Mouse (Mus musculus) CH12.LX (cell line): ENCODE data around the gene Cyfip2. TPM values are rescaled to one million over a fixed set of nuclear protein-coding genes. Genes with fewer than 3 reads are reported as not detected.
A peak's percentile ranks its signal among the peaks of the same experiment; 100 is the strongest.

Experiments
- DNase-seq: peaks from one replicate; pipeline ENCODE4 v3.0.0-alpha.2; 2013; ENCODE audit errors: extremely low read depth
- H3K27ac ChIP-seq: 2 replicates; pipeline ENCODE4 v1.5.1; 2012; ENCODE audit warnings: low read depth, mild to moderate bottlenecking, control low read depth, moderate library complexity; ENCODE audit not compliant: insufficient read depth
- H3K27me3 ChIP-seq: replicated peaks from 2 replicates; pipeline ENCODE3; 2012; ENCODE audit warnings: inconsistent platforms
- H3K36me3 ChIP-seq, 2 experiments: replicated peaks in 1 of 2; 2 replicates each; pipeline versions ENCODE3 to v1.6.1; 2012; ENCODE audit warnings: inconsistent platforms in 1 of 2, low read length in 1 of 2, mild to moderate bottlenecking in 1 of 2, mixed read lengths in 1 of 2, moderate library complexity in 1 of 2; ENCODE audit not compliant: control insufficient read depth in 1 of 2, insufficient read depth in 1 of 2
- H3K4me1 ChIP-seq, 2 experiments: 2 replicates each; pipeline ENCODE4 v1.6.1; 2012; ENCODE audit warnings: inconsistent platforms in 1 of 2, moderate library complexity in 1 of 2; ENCODE audit not compliant: insufficient read depth in 2 of 2, control insufficient read depth in 1 of 2
- H3K4me2 ChIP-seq: 2 replicates; pipeline ENCODE4 v1.6.1; 2012; ENCODE audit warnings: low read depth, mild to moderate bottlenecking, control low read depth; ENCODE audit not compliant: poor library complexity, insufficient read depth, severe bottlenecking
- H3K4me3 ChIP-seq, 3 experiments: fragments of 150-350 bp in 1 of 3; sonication (generic) in 1 of 3; replicated peaks in 1 of 3; 2 replicates each; pipeline versions ENCODE3 to v1.5.1; 2011 to 2012; ENCODE audit warnings: low read depth in 2 of 3, low read length in 2 of 3, mild to moderate bottlenecking in 2 of 3, moderate library complexity in 2 of 3, control low read depth in 1 of 3, improper control_type of control experiment in 1 of 3, inconsistent platforms in 1 of 3, mixed read lengths in 1 of 3; ENCODE audit not compliant: poor library complexity in 1 of 3
- H3K79me2 ChIP-seq: replicated peaks from 2 replicates; pipeline ENCODE4 v1.6.1; 2012; ENCODE audit warnings: mild to moderate bottlenecking, moderate library complexity; ENCODE audit not compliant: control insufficient read depth, poor library complexity, insufficient read depth, severe bottlenecking; ENCODE audit errors: extremely low read depth
- H3K9ac ChIP-seq: 2 replicates; pipeline ENCODE4 v1.6.1; 2012; ENCODE audit warnings: low read depth, mild to moderate bottlenecking, control low read depth, moderate library complexity; ENCODE audit not compliant: insufficient read depth
- H3K9me3 ChIP-seq: replicated peaks from 2 replicates; pipeline ENCODE3; 2012; ENCODE audit warnings: low read length, inconsistent platforms, mixed read lengths
- BHLHE40 ChIP-seq: IDR thresholded peaks from 2 replicates; pipeline ENCODE4 v1.6.1; 2011; ENCODE audit warnings: mild to moderate bottlenecking, low read depth, low read length, improper control_type of control experiment
- CHD1 ChIP-seq: IDR thresholded peaks from 2 replicates; pipeline ENCODE4 v1.6.1; 2012; ENCODE audit warnings: low read depth, low read length, improper control_type of control experiment, inconsistent platforms
- CHD2 ChIP-seq: IDR thresholded peaks from 2 replicates; pipeline ENCODE4 v1.6.1; 2011; ENCODE audit warnings: low read length, improper control_type of control experiment
- ELF1 ChIP-seq: IDR thresholded peaks from 2 replicates; pipeline ENCODE4 v1.6.1; 2014; ENCODE audit warnings: low read depth, mild to moderate bottlenecking, inconsistent platforms, low read length, improper control_type of control experiment
- EP300 ChIP-seq: IDR thresholded peaks from 2 replicates; pipeline ENCODE4 v1.6.1; 2011; ENCODE audit warnings: low read length, improper control_type of control experiment
- ETS1 ChIP-seq: conservative IDR thresholded peaks from 2 replicates; pipeline ENCODE4 v1.6.1; 2012; ENCODE audit warnings: low read depth, mild to moderate bottlenecking, inconsistent platforms, low read length, improper control_type of control experiment, moderate library complexity
- HCFC1 ChIP-seq: IDR thresholded peaks from 2 replicates; pipeline ENCODE4 v1.6.1; 2012; ENCODE audit warnings: low read depth, mild to moderate bottlenecking, inconsistent platforms, low read length, improper control_type of control experiment
- IRF4 ChIP-seq: IDR thresholded peaks from 2 replicates; pipeline ENCODE4 v1.6.1; 2014; ENCODE audit warnings: low read depth, mild to moderate bottlenecking, inconsistent platforms, low read length, improper control_type of control experiment
- JUN ChIP-seq: IDR thresholded peaks from 2 replicates; pipeline ENCODE4 v1.6.1; 2011; ENCODE audit warnings: low read depth, mild to moderate bottlenecking, low read length, improper control_type of control experiment, moderate library complexity; ENCODE audit not compliant: insufficient read depth
- JUND ChIP-seq: conservative IDR thresholded peaks from 2 replicates; pipeline ENCODE4 v1.6.1; 2011; ENCODE audit warnings: low read depth, low read length, improper control_type of control experiment
- KAT2A ChIP-seq: IDR thresholded peaks from 2 replicates; pipeline ENCODE4 v1.6.1; 2012; ENCODE audit warnings: low read length, improper control_type of control experiment, inconsistent platforms; ENCODE audit not compliant: insufficient replicate concordance
- MAFK ChIP-seq: IDR thresholded peaks from 2 replicates; pipeline ENCODE4 v1.6.1; 2011; ENCODE audit warnings: low read length, improper control_type of control experiment; ENCODE audit not compliant: insufficient replicate concordance
- MAX ChIP-seq: IDR thresholded peaks from 2 replicates; pipeline ENCODE4 v1.6.1; 2011; ENCODE audit warnings: low read length, improper control_type of control experiment
- MAZ ChIP-seq: IDR thresholded peaks from 2 replicates; pipeline ENCODE4 v1.6.1; 2012; ENCODE audit warnings: low read depth, mild to moderate bottlenecking, inconsistent platforms, low read length, improper control_type of control experiment, moderate library complexity
- MEF2A ChIP-seq: IDR thresholded peaks from 2 replicates; pipeline ENCODE4 v1.6.1; 2014; ENCODE audit warnings: low read depth, mild to moderate bottlenecking, inconsistent platforms, low read length, improper control_type of control experiment, borderline replicate concordance
- MXI1 ChIP-seq: IDR thresholded peaks from 2 replicates; pipeline ENCODE4 v1.6.1; 2011; ENCODE audit warnings: mild to moderate bottlenecking, low read depth, low read length, improper control_type of control experiment
- MYC ChIP-seq: IDR thresholded peaks from 2 replicates; pipeline ENCODE4 v1.6.1; 2011; ENCODE audit warnings: low read depth, mild to moderate bottlenecking, improper control_type of control experiment, low read length
- NELFE ChIP-seq: IDR thresholded peaks from 2 replicates; pipeline ENCODE4 v1.6.1; 2011; ENCODE audit warnings: low read depth, low read length, improper control_type of control experiment
- NRF1 ChIP-seq: IDR thresholded peaks from 2 replicates; pipeline ENCODE4 v1.6.1; 2014; ENCODE audit warnings: low read depth, mild to moderate bottlenecking, inconsistent platforms, low read length, improper control_type of control experiment, moderate library complexity
- POLR2AphosphoS2 ChIP-seq: IDR thresholded peaks from 2 replicates; pipeline ENCODE4 v1.6.1; 2011; ENCODE audit warnings: low read depth, low read length, improper control_type of control experiment
- RAD21 ChIP-seq: IDR thresholded peaks from 2 replicates; pipeline ENCODE4 v1.6.1; 2011; ENCODE audit warnings: low read depth, mild to moderate bottlenecking, low read length, improper control_type of control experiment, moderate library complexity
- SIN3A ChIP-seq: IDR thresholded peaks from 2 replicates; pipeline ENCODE4 v1.6.1; 2012; ENCODE audit warnings: low read length, improper control_type of control experiment, inconsistent platforms
- SMC3 ChIP-seq: IDR thresholded peaks from 2 replicates; pipeline ENCODE4 v1.6.1; 2011; ENCODE audit warnings: low read depth, low read length, improper control_type of control experiment
- TBP ChIP-seq: conservative IDR thresholded peaks from 2 replicates; pipeline ENCODE4 v1.6.1; 2011; ENCODE audit warnings: low read depth, low read length, improper control_type of control experiment
- ZNF384 ChIP-seq: IDR thresholded peaks from 2 replicates; pipeline ENCODE4 v1.6.1; 2012; ENCODE audit warnings: low read depth, low read length, improper control_type of control experiment, inconsistent platforms
- dilution Hi-C: fragments of 300-500 bp; cut with MboI; formaldehyde crosslinking; loops from 2 replicates; pipeline ENCODE4 v1.14.3; 2020; ENCODE audit warnings: low sequenced_read_pairs; ENCODE audit not compliant: extremely low pct_unique_long_range_greater_than_20kb, extremely low pct_ligation_motif_present
- in situ Hi-C: fragments of 300-500 bp; cut with MboI; formaldehyde crosslinking; loops from 3 replicates; pipeline ENCODE4 v1.14.3; 2019; ENCODE audit warnings: low sequenced_read_pairs, low pct_ligation_motif_present, low pct_unique_long_range_greater_than_20kb, mixed read lengths
- polyA plus RNA-seq: library from polyadenylated mRNA; unstranded; fragments of >175 nt; gene quantifications from 2 replicates; pipeline ENCODE4 v1.2.1, GENCODE M21; 2012; ENCODE audit warnings: low read depth; ENCODE audit not compliant: insufficient read length
- total RNA-seq, 2 experiments: library from RNA; depleted of rRNA; stranded (reverse); fragments of 300-350 nt in 1 of 2; fragments of >200 nt in 1 of 2; gene quantifications; 2 replicates each; pipeline ENCODE4 v1.2.3; 2012 to 2014

Gene Cyfip2
- total and polyA plus RNA-seq, 3 experiments = 40.7 to 194 (median 97.6) TPM

DNA sequence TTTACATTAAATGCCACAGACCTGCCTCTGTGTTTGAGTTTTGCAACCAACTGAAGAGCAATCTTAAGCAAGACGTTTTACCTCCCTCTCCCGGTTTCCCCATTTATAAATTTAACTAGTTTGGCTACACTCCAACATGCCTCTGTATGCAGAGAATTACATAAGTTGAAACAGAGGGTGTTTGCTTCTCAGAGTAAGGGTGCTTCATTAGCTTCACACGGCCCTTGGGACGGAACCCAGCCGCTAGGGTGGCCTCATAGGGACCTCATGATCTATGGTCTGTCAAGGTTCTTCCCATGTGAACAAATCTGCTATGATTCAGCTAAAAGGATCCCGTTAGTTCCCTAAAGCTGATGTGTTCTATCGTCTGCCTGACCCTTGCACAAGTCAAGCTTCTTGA is 1.9 kb upstream of the Cyfip2 start:
- no peak for TF ChIP-seq ELF1
- no peak for TF ChIP-seq NELFE
- no peak for TF ChIP-seq ZNF384
- no peak for TF ChIP-seq CHD2
- TF ChIP-seq MYC = no peak
- no peak for TF ChIP-seq KAT2A
- TF ChIP-seq MAZ = no peak
- TF ChIP-seq NRF1 = no peak
- no peak for TF ChIP-seq JUND
- no peak for TF ChIP-seq MAFK
- in situ Hi-C loops (loop anchor here (5.0 kb wide), 1 partner anchor 37 kb away; no protein-coding TSS in a partner anchor), dilution Hi-C loops (no loop called here)
- Histone ChIP-seq H3K27me3 (peaks cover 3% of the 10 kb centered on the region), H3K4me1 (peaks cover 16 to 30% of the 10 kb centered on the region in 2 experiments), H3K79me2 (peaks cover 24% of the 10 kb centered on the region), H3K9ac (no peak overlapping the region), H3K9me3 (peaks cover 6% of the 10 kb centered on the region), H3K4me2 (no peak overlapping the region), H3K27ac (no peak overlapping the region), H3K36me3 (no peaks in the 10 kb centered on the region), H3K4me3 (no peak overlapping the region)
- no peak for DNase-seq

DNA sequence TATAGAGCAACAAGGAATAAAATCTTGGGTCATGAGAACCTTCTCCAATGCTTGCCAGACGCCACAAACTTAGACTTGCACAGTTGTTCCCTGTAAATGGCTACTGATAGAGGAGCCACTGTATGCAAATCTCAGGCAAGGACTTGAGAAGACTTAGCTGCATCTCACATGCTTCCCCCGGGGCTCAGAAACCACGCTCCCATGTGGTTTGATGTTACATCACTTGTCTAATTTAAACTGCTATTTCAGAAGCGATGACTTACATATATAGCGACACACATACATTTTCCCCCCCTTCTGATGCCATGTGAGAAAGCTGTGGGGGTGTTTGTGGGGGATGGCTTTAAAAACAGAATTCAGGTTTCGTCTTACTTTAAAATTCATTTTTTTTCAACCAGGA is 1.2 kb upstream of the Cyfip2 start:
- Histone ChIP-seq H3K4me2 (0 out of 2 replicates have a peak overlapping the region, but pooled peaks have one; percentile 8), H3K27me3 (peaks cover 3% of the 10 kb centered on the region), H3K9ac (no peak overlapping the region), H3K79me2 (peaks cover 31% of the 10 kb centered on the region), H3K4me3 (no peak overlapping the region), H3K9me3 (peaks cover 6% of the 10 kb centered on the region), H3K36me3 (peaks cover 0 to 1% of the 10 kb centered on the region in 2 experiments), H3K4me1 (peaks cover 16 to 30% of the 10 kb centered on the region in 2 experiments), H3K27ac (no peak overlapping the region)
- dilution Hi-C loops (no loop called here), in situ Hi-C loops (loop anchor here (5.0 kb wide), 1 partner anchor 37 kb away; no protein-coding TSS in a partner anchor)
- TF ChIP-seq CHD2 = peak; percentile 37; the same call in 1 of the 2 replicates
- no peak for TF ChIP-seq RAD21
- 0 out of 2 replicates have a peak, but pooled peaks have one; percentile 15 for TF ChIP-seq HCFC1
- TF ChIP-seq SIN3A = peak; percentile 46
- 0 out of 2 replicates have a peak, but pooled peaks have one; percentile 57 for TF ChIP-seq KAT2A
- peak; percentile 97 for TF ChIP-seq MEF2A
- no peak for TF ChIP-seq TBP
- no peak for TF ChIP-seq SMC3
- TF ChIP-seq ETS1 = peak; percentile 90
- TF ChIP-seq NELFE = no peak
- TF ChIP-seq EP300 = peak; percentile 69
- TF ChIP-seq JUND = peak; percentile 76; the same call in 1 of the 2 replicates
- peak; percentile 93 for TF ChIP-seq BHLHE40
- peak; percentile 38; the same call in 1 of the 2 replicates for TF ChIP-seq MXI1
- TF ChIP-seq POLR2AphosphoS2 = no peak
- TF ChIP-seq CHD1 = no peak
- TF ChIP-seq MYC = peak; percentile 95
- peak; percentile 78 for TF ChIP-seq JUN
- TF ChIP-seq IRF4 = peak; percentile 65; the same call in 1 of the 2 replicates
- peak; percentile 83 for TF ChIP-seq MAX
- 0 out of 2 replicates have a peak, but pooled peaks have one; percentile 37 for TF ChIP-seq MAFK
- DNase-seq = peak; percentile 91
